Mouse (Mus musculus): ENCODE data around the gene Myb.

Myb gene

GRCm38 (mm10) chr10:21076137-21076536, 84.6 kb downstream of the Myb start:
- DNase-seq: no peak
